Mouse (Mus musculus): Measurements from ENCODE around the gene Hbq1b. TPM values are rescaled to one million over a fixed set of nuclear protein-coding genes. Genes with fewer than 3 reads are reported as not detected.
A peak's percentile ranks its signal among the peaks of the same experiment; 100 is the strongest.

Gene Hbq1b
- polyA plus RNA-seq, 1 experiment from 2014 or later, result 6.9 TPM

GRCm38 (mm10) chr11:32245614-32246013, 41.2 kb upstream of the Hbq1b start:
- DNase-seq (ENCODE audit: low spot score, missing footprints) (no peak), ATAC-seq (ENCODE audit: low FRiP score) (no peak)
- Histone ChIP-seq H3K27me3 (ENCODE audit: control insufficient read depth, insufficient read depth, low read length) (no peaks in the 10 kb centered on the region), H3K4me2 (no peak overlapping the region), H3K4me1 (ENCODE audit: control insufficient read depth, insufficient read depth, low read length) (no peaks in the 10 kb centered on the region), H3K36me3 (ENCODE audit: control insufficient read depth, insufficient read depth, low read length) (no peaks in the 10 kb centered on the region; the same call in 1 of the 2 replicates), H3K27ac (ENCODE audit: low read depth, low read length) (no peak overlapping the region), H3K9ac (ENCODE audit: low read length) (no peak overlapping the region), H3K9me3 (ENCODE audit: control insufficient read depth, low read length) (no peaks in the 10 kb centered on the region), H3K4me3 (ENCODE audit: low read depth, low read length) (no peak overlapping the region)
- 92% methylated on average over 6 of the region's 6 CpGs for WGBS

GRCm38 (mm10) chr11:32247068-32247467, 39.7 kb upstream of the Hbq1b start:
- no peak overlapping the region for H3K4me2 ChIP-seq
- no peak for ATAC-seq (ENCODE audit: low FRiP score)

GRCm38 (mm10) chr11:32248350-32248749, 38.4 kb upstream of the Hbq1b start:
- ATAC-seq (ENCODE audit: low FRiP score), result no peak
- H3K27me3 ChIP-seq (ENCODE audit: control insufficient read depth, insufficient read depth, low read length), result no peaks in the 10 kb centered on the region
- H3K36me3 ChIP-seq (ENCODE audit: control insufficient read depth, insufficient read depth, low read length), result no peaks in the 10 kb centered on the region; the same call in 1 of the 2 replicates
- no peak for DNase-seq (ENCODE audit: low spot score, missing footprints)
- H3K27ac ChIP-seq (ENCODE audit: low read depth, low read length), result no peak overlapping the region
- H3K4me3 ChIP-seq (ENCODE audit: low read depth, low read length), result no peak overlapping the region
- H3K4me2 ChIP-seq, result no peak overlapping the region
- no peaks in the 10 kb centered on the region for H3K9me3 ChIP-seq (ENCODE audit: control insufficient read depth, low read length)
- WGBS, result 90% methylated on average over 3 of the region's 3 CpGs
- no peaks in the 10 kb centered on the region for H3K4me1 ChIP-seq (ENCODE audit: control insufficient read depth, insufficient read depth, low read length)
- H3K9ac ChIP-seq (ENCODE audit: low read length), result no peak overlapping the region

More at GRCm38 (mm10) chr11:32247068-32247467, 39.7 kb upstream of the Hbq1b start:
- no peak overlapping the region for H3K9ac ChIP-seq (ENCODE audit: low read length)
- no peak overlapping the region for H3K27ac ChIP-seq (ENCODE audit: low read depth, low read length)
- no peaks in the 10 kb centered on the region for H3K9me3 ChIP-seq (ENCODE audit: control insufficient read depth, low read length)
- no peaks in the 10 kb centered on the region; the same call in 1 of the 2 replicates for H3K36me3 ChIP-seq (ENCODE audit: control insufficient read depth, insufficient read depth, low read length)
- H3K4me1 ChIP-seq (ENCODE audit: control insufficient read depth, insufficient read depth, low read length), result no peaks in the 10 kb centered on the region
- DNase-seq (ENCODE audit: low spot score, missing footprints), result no peak
- no peaks in the 10 kb centered on the region for H3K27me3 ChIP-seq (ENCODE audit: control insufficient read depth, insufficient read depth, low read length)
- no peak overlapping the region for H3K4me3 ChIP-seq (ENCODE audit: low read depth, low read length)

GRCm38 (mm10) chr11:32250880-32251763, 35.6 kb upstream of the Hbq1b start:
- WGBS, result 88% methylated on average over 8 of the region's 8 CpGs

GRCm38 (mm10) chr11:32253121-32253520, 33.6 kb upstream of the Hbq1b start:
- ATAC-seq (ENCODE audit: low FRiP score) (no peak), DNase-seq (ENCODE audit: low spot score, missing footprints) (no peak)
- H3K9ac ChIP-seq (ENCODE audit: low read length), result no peak overlapping the region
- no peaks in the 10 kb centered on the region for H3K27me3 ChIP-seq (ENCODE audit: control insufficient read depth, insufficient read depth, low read length)
- H3K9me3 ChIP-seq (ENCODE audit: control insufficient read depth, low read length), result no peaks in the 10 kb centered on the region
- 100% methylated on average over 1 of the region's 1 CpGs for WGBS
- no peak overlapping the region for H3K4me2 ChIP-seq
- no peak overlapping the region for H3K27ac ChIP-seq (ENCODE audit: low read depth, low read length)
- H3K4me1 ChIP-seq (ENCODE audit: control insufficient read depth, insufficient read depth, low read length), result no peaks in the 10 kb centered on the region
- no peak overlapping the region for H3K4me3 ChIP-seq (ENCODE audit: low read depth, low read length)
- no peaks in the 10 kb centered on the region for H3K36me3 ChIP-seq (ENCODE audit: control insufficient read depth, insufficient read depth, low read length)

More at GRCm38 (mm10) chr11:32250880-32251763, 35.6 kb upstream of the Hbq1b start:
- ATAC-seq (ENCODE audit: low FRiP score) (peak; percentile 38; the same call in 1 of the 2 replicates), DNase-seq (ENCODE audit: low spot score, missing footprints) (no peak)
- Histone ChIP-seq H3K27ac (ENCODE audit: low read depth, low read length) (no peak overlapping the region), H3K4me3 (ENCODE audit: low read depth, low read length) (no peak overlapping the region), H3K36me3 (ENCODE audit: control insufficient read depth, insufficient read depth, low read length) (no peaks in the 10 kb centered on the region), H3K9me3 (ENCODE audit: control insufficient read depth, low read length) (no peaks in the 10 kb centered on the region), H3K27me3 (ENCODE audit: control insufficient read depth, insufficient read depth, low read length) (no peaks in the 10 kb centered on the region), H3K9ac (ENCODE audit: low read length) (no peak overlapping the region), H3K4me2 (no peak overlapping the region), H3K4me1 (ENCODE audit: control insufficient read depth, insufficient read depth, low read length) (no peaks in the 10 kb centered on the region)

GRCm38 (mm10) chr11:32256146-32256545, 30.6 kb upstream of the Hbq1b start:
- H3K36me3 ChIP-seq (ENCODE audit: control insufficient read depth, insufficient read depth, low read length), result peaks cover 3% of the 10 kb centered on the region; the same call in 1 of the 2 replicates
- H3K9me3 ChIP-seq (ENCODE audit: control insufficient read depth, low read length), result no peaks in the 10 kb centered on the region
- H3K27ac ChIP-seq (ENCODE audit: low read depth, low read length), result no peak overlapping the region
- H3K4me1 ChIP-seq (ENCODE audit: control insufficient read depth, insufficient read depth, low read length), result no peaks in the 10 kb centered on the region
- DNase-seq (ENCODE audit: low spot score, missing footprints), result no peak
- no peak overlapping the region for H3K4me2 ChIP-seq
- WGBS, result 96% methylated on average over 1 of the region's 1 CpGs
- H3K27me3 ChIP-seq (ENCODE audit: control insufficient read depth, insufficient read depth, low read length), result no peaks in the 10 kb centered on the region
- no peak overlapping the region for H3K4me3 ChIP-seq (ENCODE audit: low read depth, low read length)
- no peak overlapping the region for H3K9ac ChIP-seq (ENCODE audit: low read length)
- ATAC-seq (ENCODE audit: low FRiP score), result no peak

- H3K4me3 ChIP-seq (ENCODE audit: low read depth, low read length), result no peak overlapping the region
- no peak overlapping the region for H3K9ac ChIP-seq (ENCODE audit: low read length)
- DNase-seq (ENCODE audit: low spot score, missing footprints) (no peak), ATAC-seq (ENCODE audit: low FRiP score) (no peak)
- 89% methylated on average over 3 of the region's 3 CpGs for WGBS
- no peaks in the 10 kb centered on the region for H3K9me3 ChIP-seq (ENCODE audit: control insufficient read depth, low read length)
- H3K27me3 ChIP-seq (ENCODE audit: control insufficient read depth, insufficient read depth, low read length), result no peaks in the 10 kb centered on the region
- no peak overlapping the region for H3K4me2 ChIP-seq
- H3K36me3 ChIP-seq (ENCODE audit: control insufficient read depth, insufficient read depth, low read length), result peaks cover 3% of the 10 kb centered on the region; the same call in 1 of the 2 replicates
- no peaks in the 10 kb centered on the region for H3K4me1 ChIP-seq (ENCODE audit: control insufficient read depth, insufficient read depth, low read length)
- no peak overlapping the region for H3K27ac ChIP-seq (ENCODE audit: low read depth, low read length)
These were observed 30.2 kb upstream of the Hbq1b start for GRCm38 (mm10) chr11:32256566-32256965.

- Histone ChIP-seq H3K4me3 (ENCODE audit: low read depth, low read length) (no peak overlapping the region), H3K9me3 (ENCODE audit: control insufficient read depth, low read length) (no peaks in the 10 kb centered on the region), H3K36me3 (ENCODE audit: control insufficient read depth, insufficient read depth, low read length) (peaks cover 5% of the 10 kb centered on the region; the same call in 1 of the 2 replicates), H3K27ac (ENCODE audit: low read depth, low read length) (no peak overlapping the region), H3K9ac (ENCODE audit: low read length) (no peak overlapping the region), H3K27me3 (ENCODE audit: control insufficient read depth, insufficient read depth, low read length) (no peaks in the 10 kb centered on the region), H3K4me1 (ENCODE audit: control insufficient read depth, insufficient read depth, low read length) (no peaks in the 10 kb centered on the region; the same call in none of the 2 replicates), H3K4me2 (no peak overlapping the region)
- no peak for DNase-seq (ENCODE audit: low spot score, missing footprints)
- ATAC-seq (ENCODE audit: low FRiP score), result no peak
- WGBS, result 94% methylated on average over 10 of the region's 10 CpGs
These were observed 23.9 kb upstream of the Hbq1b start for GRCm38 (mm10) chr11:32262674-32263415.

Data from midbrain, embryonic 11.5 days (tissue).